Mouse (Mus musculus) bone marrow macrophage, adult 2 months (primary cell): ENCODE results near the gene Myo16.

ENCODE experiments used
- CTCF ChIP-seq: IDR thresholded peaks from 2 replicates; pipeline ENCODE4 v1.5.1; 2012; ENCODE audit warnings: low read depth, mild to moderate bottlenecking, low read length, moderate library complexity
- POLR2A ChIP-seq: IDR thresholded peaks from 2 replicates; pipeline ENCODE4 v1.6.1; 2012; ENCODE audit warnings: mild to moderate bottlenecking, low read depth, low read length, borderline replicate concordance

DNA sequence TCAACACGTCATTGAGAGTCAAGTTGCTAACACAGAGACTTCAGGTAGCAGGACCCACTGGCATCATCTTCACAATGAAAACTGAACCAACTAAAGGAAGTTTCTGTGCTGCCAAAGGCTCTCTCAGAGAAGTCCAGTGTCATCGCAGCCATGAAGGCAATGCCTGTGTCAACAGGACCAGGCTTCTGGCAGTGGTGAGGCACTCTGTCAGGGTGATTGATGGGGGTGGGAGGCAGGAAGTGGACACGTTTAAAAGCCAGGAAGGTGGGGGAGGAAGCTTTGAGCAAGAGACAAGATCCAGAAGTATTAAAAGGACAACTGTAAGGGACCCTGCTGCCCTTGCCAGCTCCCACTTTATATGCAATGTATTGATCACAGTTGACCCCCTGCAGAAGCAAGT, 314.8 kb downstream of the Myo16 start:
- no peak for TF ChIP-seq CTCF
- TF ChIP-seq POLR2A: no peak
